Mouse (Mus musculus) layer of hippocampus, adult 9-10 months (tissue): Measurements from ENCODE around the gene Clcf1.
A peak's percentile ranks its signal among the peaks of the same experiment; 100 is the strongest.

ENCODE experiments used
- DNase-seq: peaks from one replicate; pipeline ENCODE4 v3.0.0; 2022; ENCODE audit warnings: low spot score

The Clcf1 gene

DNA sequence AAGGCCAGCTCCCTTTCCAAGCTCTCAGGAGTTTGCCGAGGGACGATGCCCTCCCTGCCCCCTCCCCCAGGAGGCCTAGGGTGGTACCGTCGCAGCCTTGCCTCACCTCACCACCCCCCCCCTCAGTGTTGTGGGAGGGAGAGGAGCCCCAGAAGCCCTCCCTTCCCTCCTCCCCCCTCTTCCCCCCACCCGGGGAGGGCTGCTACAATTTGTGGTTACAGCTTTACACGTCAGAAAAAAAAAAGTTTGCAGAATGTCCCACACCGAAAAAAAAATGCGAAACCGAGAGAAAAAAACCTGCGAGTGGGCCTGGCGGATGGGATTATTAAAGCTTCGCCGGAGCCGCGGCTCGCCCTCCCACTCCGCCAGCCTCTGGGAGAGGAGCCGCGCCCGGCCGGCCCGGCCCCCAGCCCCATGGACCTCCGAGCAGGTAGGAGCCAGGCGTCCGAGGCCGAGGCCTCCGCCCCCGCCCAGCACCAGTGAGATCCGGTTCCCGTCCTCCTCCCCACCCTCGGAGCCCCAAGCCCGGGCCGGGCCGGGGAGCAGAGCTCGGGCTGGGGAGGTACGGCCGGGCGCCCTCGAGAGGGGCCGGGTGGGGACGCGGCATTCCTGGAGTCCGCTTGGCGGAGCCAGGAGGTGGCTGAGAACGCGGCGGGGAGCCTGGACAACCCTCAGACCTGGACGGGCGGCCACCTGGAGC is at the start of gene Clcf1, which contains the start of gene AC109138.7:
Gene Clcf1 (plus strand): TSS at position 168 of the 700 bp plus-strand sequence.
Gene AC109138.7 (plus strand): TSS at position 287 of the 700 bp plus-strand sequence.
- DNase-seq: no peak

- DNase-seq: no peak
Observed at GRCm38 (mm10) chr19:4164721-4165120, 49.3 kb upstream of the Clcf1 start.

GRCm38 (mm10) chr19:4166678-4167476 is 47.2 kb upstream of the Clcf1 start:
- DNase-seq: no peak

GRCm38 (mm10) chr19:4169378-4169784 is 44.7 kb upstream of the Clcf1 start:
- peak; percentile 99 for DNase-seq

- DNase-seq: no peak
Observed at GRCm38 (mm10) chr19:4169810-4170209, 44.2 kb upstream of the Clcf1 start.

GRCm38 (mm10) chr19:4170723-4171392 is 43.2 kb upstream of the Clcf1 start:
- no peak for DNase-seq

- DNase-seq: no peak
Observed at GRCm38 (mm10) chr19:4171393-4172290, 42.4 kb upstream of the Clcf1 start.

- no peak for DNase-seq
Observed at GRCm38 (mm10) chr19:4172925-4173324, 41.1 kb upstream of the Clcf1 start.

- DNase-seq: no peak
Observed at GRCm38 (mm10) chr19:4175368-4175947, 38.6 kb upstream of the Clcf1 start, which contains the start of gene Carns1. TSS of gene Carns1 (minus strand) at chr19:4175479.

DNA sequence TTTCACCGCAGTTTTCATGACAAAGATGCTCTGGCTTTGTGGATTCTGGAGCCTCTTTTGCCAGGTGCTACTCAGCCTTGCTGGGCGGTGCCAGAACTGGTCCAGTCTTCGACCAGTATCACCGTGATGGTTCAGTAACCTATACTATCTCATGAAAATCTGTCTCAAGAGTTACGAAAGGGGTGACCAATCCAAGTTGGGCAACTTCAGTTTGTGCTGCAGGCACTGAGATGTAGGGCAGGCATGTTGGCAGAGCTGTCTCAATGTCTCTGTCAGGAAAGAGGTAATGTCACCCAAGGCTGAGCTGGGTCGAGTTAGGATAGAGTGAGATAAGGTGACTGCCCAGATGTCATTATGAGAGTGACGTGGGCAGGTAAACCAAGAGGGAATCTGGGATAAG is 33.6 kb upstream of the Clcf1 start:
- DNase-seq: no peak

- no peak for DNase-seq
Observed at GRCm38 (mm10) chr19:4181892-4182291, 32.1 kb upstream of the Clcf1 start.

GRCm38 (mm10) chr19:4183689-4184088 is 30.3 kb upstream of the Clcf1 start:
- no peak for DNase-seq

DNA sequence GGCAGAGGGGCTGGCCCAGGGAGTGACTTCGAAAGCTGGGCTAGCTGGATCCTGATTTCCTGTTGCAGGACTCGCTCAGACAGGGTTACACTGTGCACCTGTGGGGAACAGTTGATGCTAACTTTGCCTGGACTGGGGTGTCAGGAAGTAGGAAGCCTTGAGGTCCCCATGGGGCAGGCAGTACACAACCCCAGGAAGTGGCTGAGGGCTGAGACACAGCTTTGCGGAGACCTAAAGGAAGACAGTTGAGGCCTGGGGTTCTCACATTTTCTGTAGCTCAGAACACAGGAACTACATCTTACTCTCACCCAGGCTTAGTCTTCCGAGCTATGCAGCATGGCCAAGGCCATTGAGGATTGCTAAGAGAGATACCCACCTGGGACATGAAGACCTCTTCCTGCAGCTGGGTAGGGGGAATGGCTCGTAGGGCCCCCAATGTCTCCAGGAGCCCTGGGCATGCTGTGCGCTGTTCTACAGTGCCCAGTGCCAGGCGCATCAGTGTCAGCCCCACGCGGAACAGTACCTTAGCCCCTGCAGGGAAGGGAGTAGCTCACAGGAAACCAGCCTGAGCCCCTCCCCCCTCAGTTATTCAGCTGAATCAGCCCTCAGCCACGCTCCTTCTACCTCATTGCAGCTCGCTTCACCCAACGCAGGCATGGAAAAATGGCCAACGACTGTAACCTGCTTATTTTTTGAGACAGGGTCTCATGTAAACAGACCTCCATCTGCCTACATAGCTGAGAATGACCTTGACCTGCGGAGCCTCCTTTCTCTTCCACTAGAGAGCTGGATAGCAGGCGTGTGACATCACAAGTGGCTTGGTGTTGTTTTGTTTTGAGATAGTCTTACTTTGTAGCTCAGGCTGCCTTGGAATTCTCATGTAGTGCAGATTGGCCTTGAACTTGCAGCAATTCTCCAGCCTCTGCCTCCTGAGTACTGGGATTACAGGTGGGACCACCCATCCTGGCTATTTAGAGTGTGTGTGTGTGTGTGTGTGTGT is 28.8 kb upstream of the Clcf1 start:
- DNase-seq: no peak

GRCm38 (mm10) chr19:4187303-4187702 is 26.7 kb upstream of the Clcf1 start:
- no peak for DNase-seq

- DNase-seq: no peak
Observed at GRCm38 (mm10) chr19:4189051-4189620, 24.9 kb upstream of the Clcf1 start.

GRCm38 (mm10) chr19:4190831-4191334 is 23.2 kb upstream of the Clcf1 start, which contains the start of gene Tbc1d10c:
TSS of gene Tbc1d10c (minus strand) at chr19:4191284.
- no peak for DNase-seq

- peak; percentile 77 for DNase-seq
Observed at GRCm38 (mm10) chr19:4191528-4192250, 22.3 kb upstream of the Clcf1 start, which contains the start of gene Ppp1ca. TSS of gene Ppp1ca (plus strand) at chr19:4192065.

- DNase-seq: no peak
Observed at GRCm38 (mm10) chr19:4192251-4192985, 21.6 kb upstream of the Clcf1 start.
